Mouse (Mus musculus): ENCODE results near the gene Rab5b. TPM values are rescaled to one million over a fixed set of nuclear protein-coding genes. Genes with fewer than 3 reads are reported as not detected.
"Not testable (repeated sequence)": the region's sequence is repeated elsewhere in the genome, so short reads cannot be mapped to it uniquely, and the experiment has no call there.

Rab5b gene
- polyA plus RNA-seq, 1 experiment from 2014 or later, result 24.5 TPM

- H3K4me1 ChIP-seq (replicated peaks); H3K9ac ChIP-seq; H3K4me2 ChIP-seq; H3K36me3 ChIP-seq; DNase-seq; H3K9me3 ChIP-seq (replicated peaks); H3K27ac ChIP-seq; H3K27me3 ChIP-seq; H3K4me3 ChIP-seq (replicated peaks); ATAC-seq (ENCODE audit: low read depth): not testable (repeated sequence)
- WGBS (ENCODE audit: insufficient replicate concordance), result 53% methylated on average over 4 of the region's 4 CpGs
These were observed 29.4 kb upstream of the Rab5b start for GRCm38 (mm10) chr10:128725466-128725865.

GRCm38 (mm10) chr10:128715559-128716537, 19.8 kb upstream of the Rab5b start:
- Histone ChIP-seq H3K27me3 (no peaks in the 10 kb centered on the region; the same call in 1 of the 2 replicates), H3K4me1 (replicated peaks) (no peaks in the 10 kb centered on the region), H3K9ac (no peak overlapping the region), H3K4me2 (no peak overlapping the region), H3K27ac (no peak overlapping the region), H3K36me3 (no peaks in the 10 kb centered on the region), H3K9me3 (replicated peaks) (no peaks in the 10 kb centered on the region), H3K4me3 (replicated peaks) (no peak overlapping the region)
- 63% methylated on average over 19 of the region's 19 CpGs for WGBS (ENCODE audit: insufficient replicate concordance)
- DNase-seq, result no peak
- peak; percentile 44; the same call in 1 of the 2 replicates for ATAC-seq (ENCODE audit: low read depth)

GRCm38 (mm10) chr10:128711318-128711717, 15.3 kb upstream of the Rab5b start:
- not testable (repeated sequence) for ATAC-seq (ENCODE audit: low read depth)
- WGBS (ENCODE audit: insufficient replicate concordance), result 84% methylated on average over 7 of the region's 7 CpGs

GRCm38 (mm10) chr10:128705317-128705693, 9.2 kb upstream of the Rab5b start:
- no peaks in the 10 kb centered on the region for H3K9me3 ChIP-seq (replicated peaks)
- DNase-seq (no peak), ATAC-seq (ENCODE audit: low read depth) (peak; percentile 22)
- WGBS (ENCODE audit: insufficient replicate concordance), result 18% methylated on average over 11 of the region's 11 CpGs
- peak overlapping the region; percentile 88 for H3K4me2 ChIP-seq
- peaks cover 33% of the 10 kb centered on the region for H3K36me3 ChIP-seq
- no peaks in the 10 kb centered on the region for H3K27me3 ChIP-seq
- peaks cover 41% of the 10 kb centered on the region for H3K4me1 ChIP-seq (replicated peaks)
- peak overlapping the region; percentile 80 for H3K27ac ChIP-seq
- H3K9ac ChIP-seq, result peak overlapping the region; percentile 80
- peak overlapping the region; percentile 90 for H3K4me3 ChIP-seq (replicated peaks)

More at GRCm38 (mm10) chr10:128711318-128711717, 15.3 kb upstream of the Rab5b start:
- H3K27me3 ChIP-seq; H3K27ac ChIP-seq; H3K4me3 ChIP-seq (replicated peaks); H3K36me3 ChIP-seq; H3K4me1 ChIP-seq (replicated peaks); H3K9me3 ChIP-seq (replicated peaks); H3K4me2 ChIP-seq; H3K9ac ChIP-seq; DNase-seq: not testable (repeated sequence)

GRCm38 (mm10) chr10:128704491-128705316, 8.6 kb upstream of the Rab5b start, which contains the start of gene Cdk2:
TSS of gene Cdk2 (minus strand) at chr10:128705031.
- ATAC-seq (ENCODE audit: low read depth) (peak; percentile 88), DNase-seq (peak; percentile 86)
- Histone ChIP-seq H3K27me3 (no peaks in the 10 kb centered on the region), H3K9ac (peak within 1 kb of the TSS; percentile 92), H3K27ac (peak within 1 kb of the TSS; percentile 92), H3K9me3 (replicated peaks) (no peaks in the 10 kb centered on the region), H3K4me2 (peak within 1 kb of the TSS; percentile 88), H3K36me3 (peaks cover 39% of the 10 kb centered on the region), H3K4me1 (replicated peaks) (peaks cover 47% of the 10 kb centered on the region), H3K4me3 (replicated peaks) (peak within 1 kb of the TSS; percentile 90)
- under 1% methylated on average over 61 of the region's 62 CpGs for WGBS (ENCODE audit: insufficient replicate concordance)

- no peaks in the 10 kb centered on the region for H3K9me3 ChIP-seq (replicated peaks)
- H3K4me2 ChIP-seq, result peak within 1 kb of the TSS; percentile 88
- WGBS (ENCODE audit: insufficient replicate concordance), result 20% methylated on average over 4 of the region's 4 CpGs
- no peak for DNase-seq
- H3K36me3 ChIP-seq, result peaks cover 47% of the 10 kb centered on the region
- ATAC-seq (ENCODE audit: low read depth), result no peak
- peak within 1 kb of the TSS; percentile 92 for H3K9ac ChIP-seq
- peak within 1 kb of the TSS; percentile 90 for H3K4me3 ChIP-seq (replicated peaks)
- peak within 1 kb of the TSS; percentile 92 for H3K27ac ChIP-seq
- peaks cover 55% of the 10 kb centered on the region for H3K4me1 ChIP-seq (replicated peaks)
- no peaks in the 10 kb centered on the region for H3K27me3 ChIP-seq
These were observed 7.8 kb upstream of the Rab5b start, which contains the start of gene Pmel for GRCm38 (mm10) chr10:128703895-128704294. TSS of gene Pmel (plus strand) at chr10:128704195.

- Histone ChIP-seq H3K4me3 (replicated peaks) (peak overlapping the region; percentile 90; the same call in 1 of the 2 replicates), H3K4me2 (peak overlapping the region; percentile 88; the same call in 1 of the 2 replicates), H3K9ac (peak overlapping the region; percentile 3; the same call in 1 of the 2 replicates), H3K9me3 (replicated peaks) (no peaks in the 10 kb centered on the region), H3K27ac (no peak overlapping the region), H3K36me3 (peaks cover 58% of the 10 kb centered on the region), H3K4me1 (replicated peaks) (peaks cover 63% of the 10 kb centered on the region), H3K27me3 (no peaks in the 10 kb centered on the region)
- WGBS (ENCODE audit: insufficient replicate concordance), result 55% methylated on average over 6 of the region's 6 CpGs
- DNase-seq (no peak), ATAC-seq (ENCODE audit: low read depth) (no peak)
These were observed 6.4 kb upstream of the Rab5b start for GRCm38 (mm10) chr10:128702328-128703007.

GRCm38 (mm10) chr10:128700712-128701111, 4.6 kb upstream of the Rab5b start:
- DNase-seq (no peak), ATAC-seq (ENCODE audit: low read depth) (no peak)
- no peak overlapping the region for H3K27ac ChIP-seq
- H3K36me3 ChIP-seq, result peaks cover 61% of the 10 kb centered on the region
- no peak overlapping the region for H3K4me3 ChIP-seq (replicated peaks)
- no peak overlapping the region for H3K9ac ChIP-seq
- 86% methylated on average over 5 of the region's 5 CpGs for WGBS (ENCODE audit: insufficient replicate concordance)
- H3K4me1 ChIP-seq (replicated peaks), result peaks cover 67% of the 10 kb centered on the region
- H3K9me3 ChIP-seq (replicated peaks), result no peaks in the 10 kb centered on the region
- no peaks in the 10 kb centered on the region for H3K27me3 ChIP-seq
- no peak overlapping the region for H3K4me2 ChIP-seq

- H3K4me2 ChIP-seq, result no peak overlapping the region
- H3K4me3 ChIP-seq (replicated peaks), result no peak overlapping the region
- peaks cover 68% of the 10 kb centered on the region for H3K4me1 ChIP-seq (replicated peaks)
- DNase-seq (no peak), ATAC-seq (ENCODE audit: low read depth) (no peak)
- no peaks in the 10 kb centered on the region for H3K27me3 ChIP-seq
- H3K9ac ChIP-seq, result no peak overlapping the region
- WGBS (ENCODE audit: insufficient replicate concordance), result 41% methylated on average over 11 of the region's 11 CpGs
- peaks cover 61% of the 10 kb centered on the region for H3K36me3 ChIP-seq
- H3K27ac ChIP-seq, result peak overlapping the region; percentile 51
- no peaks in the 10 kb centered on the region for H3K9me3 ChIP-seq (replicated peaks)
These were observed 3.5 kb upstream of the Rab5b start for GRCm38 (mm10) chr10:128699611-128700010.

GRCm38 (mm10) chr10:128699006-128699405, 2.9 kb upstream of the Rab5b start:
- Histone ChIP-seq H3K4me1 (replicated peaks) (peaks cover 70% of the 10 kb centered on the region), H3K4me2 (no peak overlapping the region), H3K27me3 (no peaks in the 10 kb centered on the region), H3K36me3 (peaks cover 61% of the 10 kb centered on the region), H3K9ac (no peak overlapping the region), H3K9me3 (replicated peaks) (no peaks in the 10 kb centered on the region), H3K27ac (no peak overlapping the region), H3K4me3 (replicated peaks) (no peak overlapping the region)
- 74% methylated on average over 5 of the region's 5 CpGs for WGBS (ENCODE audit: insufficient replicate concordance)
- ATAC-seq (ENCODE audit: low read depth) (no peak), DNase-seq (no peak)
